Mouse (Mus musculus): Measurements from ENCODE around the gene Smad6. TPM values are rescaled to one million over a fixed set of nuclear protein-coding genes. Genes with fewer than 3 reads are reported as not detected.

Gene Smad6
- polyA plus RNA-seq, 1 experiment from 2014 or later: 47.2 TPM

DNA sequence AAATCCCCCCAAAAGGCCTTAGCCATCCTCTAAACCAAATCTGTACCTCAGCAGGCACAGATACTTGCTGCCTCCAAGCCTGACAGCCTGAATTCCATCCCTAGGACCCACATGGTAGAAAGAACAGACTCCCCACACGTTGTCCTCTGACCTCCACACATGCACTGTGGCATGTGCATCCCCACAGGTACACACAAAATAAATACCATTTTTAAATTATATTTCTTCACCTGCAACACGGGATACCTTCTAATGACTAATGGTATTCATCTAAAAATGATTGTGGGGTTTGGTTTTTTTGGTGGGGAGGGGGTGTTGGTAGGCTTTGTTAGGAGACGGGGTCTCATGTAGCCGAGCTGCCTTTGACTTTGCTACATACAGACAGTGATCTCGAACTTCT lies 28.6 kb downstream of the Smad6 start:
- Histone ChIP-seq H3K36me3 (peaks cover 92% of the 10 kb centered on the region), H3K9me3 (no peaks in the 10 kb centered on the region), H3K4me3 (no peak overlapping the region), H3K27ac (peak overlapping the region; percentile 57; the same call in 1 of the 2 replicates), H3K4me1 (peaks cover 64% of the 10 kb centered on the region), H3K27me3 (ENCODE audit: insufficient read depth, poor library complexity, severe bottlenecking) (no peaks in the 10 kb centered on the region)
- 85% methylated on average over 5 of the region's 5 CpGs for WGBS
- no peak for DNase-seq (ENCODE audit: low spot score)

DNA sequence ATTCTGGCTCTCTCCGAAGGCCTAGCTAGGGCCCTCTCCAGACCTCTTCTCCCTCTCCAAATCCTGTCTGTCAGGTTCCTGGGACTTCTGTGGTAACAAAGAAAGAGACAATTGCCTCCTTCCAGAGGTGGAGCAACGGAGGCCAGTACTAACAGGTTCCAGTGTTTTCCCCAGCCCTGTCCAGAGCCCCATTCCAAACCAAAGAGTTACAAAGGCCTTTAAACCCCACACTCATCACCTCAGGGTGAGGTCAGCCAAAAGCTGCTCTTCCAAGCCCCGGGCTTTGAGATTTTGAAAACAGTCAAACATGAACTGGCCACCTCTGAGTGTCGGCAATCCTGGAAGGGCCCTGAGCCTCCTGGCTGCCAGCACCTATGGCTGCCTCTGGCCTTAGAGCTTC lies 29.1 kb downstream of the Smad6 start:
- 54% methylated on average over 4 of the region's 4 CpGs for WGBS
- H3K9me3 ChIP-seq: no peaks in the 10 kb centered on the region

DNA sequence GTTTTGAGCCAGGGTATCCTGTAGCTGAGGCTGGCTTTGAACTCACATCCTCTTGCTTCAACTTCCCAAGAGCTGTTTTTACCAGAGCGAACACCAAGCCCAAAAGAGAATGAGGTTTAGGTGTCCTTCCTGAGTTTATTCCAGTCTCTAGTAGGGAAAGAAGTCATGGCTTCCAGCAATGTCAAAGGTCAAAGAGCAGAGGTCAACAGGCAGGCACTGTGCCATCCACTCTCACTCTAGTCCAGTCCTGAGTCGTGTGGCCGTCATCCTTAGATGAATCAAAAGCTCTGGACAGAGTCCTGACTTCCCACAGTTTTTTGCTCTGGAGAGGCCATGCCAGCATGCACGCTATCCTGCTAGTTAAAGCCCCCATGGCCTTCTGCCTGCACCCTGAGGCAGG lies 30.7 kb downstream of the Smad6 start:
- H3K27ac ChIP-seq: no peak overlapping the region
- no peak overlapping the region for H3K4me3 ChIP-seq
- no peaks in the 10 kb centered on the region for H3K9me3 ChIP-seq
- H3K27me3 ChIP-seq (ENCODE audit: insufficient read depth, poor library complexity, severe bottlenecking): no peaks in the 10 kb centered on the region
- no peak for DNase-seq (ENCODE audit: low spot score)
- peaks cover 75% of the 10 kb centered on the region for H3K4me1 ChIP-seq
- H3K36me3 ChIP-seq: peaks cover 89% of the 10 kb centered on the region
- WGBS: 81% methylated on average over 4 of the region's 4 CpGs

More for the DNA sequence above, 29.1 kb downstream of the Smad6 start:
- Histone ChIP-seq H3K27ac (peak overlapping the region; percentile 57; the same call in 1 of the 2 replicates), H3K27me3 (ENCODE audit: insufficient read depth, poor library complexity, severe bottlenecking) (no peaks in the 10 kb centered on the region), H3K4me3 (no peak overlapping the region), H3K4me1 (peaks cover 64% of the 10 kb centered on the region), H3K36me3 (peaks cover 91% of the 10 kb centered on the region)
- DNase-seq (ENCODE audit: low spot score): no peak

DNA sequence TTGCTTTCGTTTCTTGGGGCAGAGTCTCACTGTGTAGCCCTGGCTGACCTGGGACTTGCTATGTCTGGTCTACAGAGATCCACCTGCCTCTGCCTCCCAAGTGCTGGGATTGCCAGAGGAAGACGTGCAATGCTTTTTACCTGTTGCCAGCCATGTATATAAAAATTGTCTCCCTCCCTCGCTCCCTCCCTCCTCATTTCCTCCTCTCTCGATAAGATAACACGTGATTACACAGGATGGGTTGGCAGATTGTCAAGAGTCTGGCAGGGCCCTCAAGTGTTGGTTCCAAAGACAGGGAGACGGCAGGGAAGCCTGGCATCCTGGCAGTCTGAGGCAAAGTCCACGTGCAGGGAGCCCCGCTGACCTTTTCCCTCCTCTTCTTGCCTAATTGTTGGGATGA lies 32.2 kb downstream of the Smad6 start:
- Histone ChIP-seq H3K27ac (peak overlapping the region; percentile 60; the same call in 1 of the 2 replicates), H3K36me3 (peaks cover 75% of the 10 kb centered on the region), H3K9me3 (no peaks in the 10 kb centered on the region), H3K4me1 (peaks cover 90% of the 10 kb centered on the region), H3K27me3 (ENCODE audit: insufficient read depth, poor library complexity, severe bottlenecking) (no peaks in the 10 kb centered on the region), H3K4me3 (no peak overlapping the region; the same call in 1 of the 2 replicates)
- DNase-seq (ENCODE audit: low spot score): no peak
- 54% methylated on average over 8 of the region's 8 CpGs for WGBS

DNA sequence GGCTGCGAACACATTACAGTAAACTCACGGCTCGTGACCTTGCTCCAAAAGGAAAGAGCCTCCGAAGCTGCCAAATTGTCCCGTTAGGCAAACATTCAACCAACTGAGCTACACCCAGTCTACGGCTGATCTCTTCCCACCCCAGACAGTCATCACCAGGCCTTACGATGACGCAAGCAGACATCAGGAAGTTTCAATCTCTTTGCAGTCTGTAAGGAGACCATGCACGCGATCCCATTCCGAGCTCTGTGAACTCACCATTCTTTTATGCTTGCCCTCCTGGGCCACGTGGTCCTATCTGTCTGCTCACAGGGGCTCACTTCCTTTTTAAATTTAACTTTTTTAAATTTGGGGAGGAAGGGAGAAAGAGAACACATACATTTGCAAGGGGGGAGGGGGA lies 32.6 kb downstream of the Smad6 start:
- H3K4me1 ChIP-seq: peaks cover 94% of the 10 kb centered on the region
- peak overlapping the region; percentile 60; the same call in 1 of the 2 replicates for H3K27ac ChIP-seq
- H3K36me3 ChIP-seq: peaks cover 70% of the 10 kb centered on the region
- H3K9me3 ChIP-seq: no peaks in the 10 kb centered on the region
- 74% methylated on average over 12 of the region's 12 CpGs for WGBS
- no peak overlapping the region for H3K4me3 ChIP-seq
- no peaks in the 10 kb centered on the region for H3K27me3 ChIP-seq (ENCODE audit: insufficient read depth, poor library complexity, severe bottlenecking)
- DNase-seq (ENCODE audit: low spot score): no peak

DNA sequence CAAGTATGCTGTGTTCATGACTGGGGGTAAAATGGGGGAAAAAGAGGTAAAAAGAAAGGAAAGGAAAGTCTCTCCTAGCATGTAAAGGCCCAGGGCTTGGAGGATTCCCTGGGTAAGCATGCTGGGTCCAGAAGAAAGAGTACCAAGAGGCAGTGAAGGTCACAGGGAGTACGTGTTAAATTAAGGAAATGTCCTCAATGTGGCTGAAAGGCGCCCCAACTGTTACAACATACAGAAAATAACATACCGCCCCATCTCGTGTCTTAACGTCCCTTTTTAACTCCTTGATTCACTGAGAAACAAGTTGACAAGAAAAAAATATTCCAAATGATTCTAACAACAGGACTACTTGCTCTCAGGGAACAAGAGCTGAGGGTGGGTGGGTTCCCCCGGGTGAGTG lies 36.7 kb downstream of the Smad6 start:
- Histone ChIP-seq H3K36me3 (peaks cover 63% of the 10 kb centered on the region), H3K27me3 (ENCODE audit: insufficient read depth, poor library complexity, severe bottlenecking) (no peaks in the 10 kb centered on the region), H3K4me3 (no peak overlapping the region), H3K27ac (peak overlapping the region; percentile 57), H3K4me1 (peaks cover 98% of the 10 kb centered on the region), H3K9me3 (no peaks in the 10 kb centered on the region)
- 74% methylated on average over 6 of the region's 6 CpGs for WGBS
- no peak for DNase-seq (ENCODE audit: low spot score)

DNA sequence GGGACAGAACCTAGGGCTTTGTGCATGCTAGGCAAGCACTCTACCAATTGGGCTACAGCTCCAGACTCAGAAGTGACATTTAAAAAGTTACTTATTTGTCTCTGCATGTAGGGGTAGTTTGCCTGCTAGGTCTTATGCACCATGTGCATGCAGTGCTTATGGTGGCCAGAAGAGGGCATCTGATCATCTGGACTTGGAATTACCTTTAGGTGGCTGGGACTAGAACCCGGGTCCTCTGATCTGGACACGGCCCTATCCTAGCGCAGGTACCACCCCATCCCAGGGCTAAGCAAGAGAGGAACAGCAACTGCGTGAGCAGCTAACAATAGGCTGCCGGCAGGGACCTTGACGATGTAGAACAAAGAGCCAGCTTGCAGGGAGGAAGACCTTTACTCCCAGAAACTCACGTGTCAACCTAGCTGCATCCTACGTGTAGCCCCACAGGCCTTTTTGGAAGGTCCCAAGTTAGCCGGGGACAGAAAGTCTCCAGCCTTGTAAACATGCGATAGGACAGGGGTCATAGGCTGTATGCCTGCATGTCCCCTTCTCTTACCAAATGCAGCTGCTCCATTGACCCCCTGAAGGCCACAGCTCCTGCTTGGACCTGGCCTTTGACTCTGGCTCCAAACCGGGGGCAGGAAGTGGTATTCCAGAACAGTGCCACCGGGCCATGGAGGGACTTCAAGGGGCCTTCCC lies 38.8 kb downstream of the Smad6 start:
- Histone ChIP-seq H3K27me3 (ENCODE audit: insufficient read depth, poor library complexity, severe bottlenecking) (no peaks in the 10 kb centered on the region), H3K27ac (peak overlapping the region; percentile 57), H3K36me3 (peaks cover 45% of the 10 kb centered on the region), H3K9me3 (no peaks in the 10 kb centered on the region), H3K4me1 (peaks cover 100% of the 10 kb centered on the region), H3K4me3 (no peak overlapping the region)
- DNase-seq (ENCODE audit: low spot score): no peak
- WGBS: 76% methylated on average over 12 of the region's 12 CpGs

DNA sequence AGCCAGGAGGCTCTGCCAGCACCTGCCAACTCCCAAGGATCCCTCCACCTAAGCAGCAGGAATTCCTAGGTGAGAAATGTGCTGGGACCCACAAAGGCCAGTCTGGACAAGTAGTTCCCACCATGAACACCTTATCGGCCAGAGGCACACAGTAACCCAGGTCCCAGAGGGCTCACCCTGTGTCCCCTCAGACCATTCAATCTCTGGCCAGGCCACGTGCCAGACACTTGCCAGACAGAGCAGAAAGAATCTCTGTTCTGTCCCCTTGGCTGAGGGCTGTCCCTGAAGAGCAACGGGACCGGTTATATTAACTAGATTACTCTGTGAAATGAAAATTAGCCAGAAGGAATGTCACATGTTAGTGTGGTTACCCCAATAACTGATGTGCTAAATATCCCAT lies 39.9 kb downstream of the Smad6 start:
- WGBS: 72% methylated on average over 4 of the region's 4 CpGs
- no peaks in the 10 kb centered on the region for H3K9me3 ChIP-seq
- H3K36me3 ChIP-seq: peaks cover 45% of the 10 kb centered on the region
- H3K27ac ChIP-seq: peak overlapping the region; percentile 4; the same call in 1 of the 2 replicates
- H3K4me3 ChIP-seq: no peak overlapping the region
- no peak for DNase-seq (ENCODE audit: low spot score)
- H3K27me3 ChIP-seq (ENCODE audit: insufficient read depth, poor library complexity, severe bottlenecking): no peaks in the 10 kb centered on the region
- H3K4me1 ChIP-seq: peaks cover 100% of the 10 kb centered on the region

DNA sequence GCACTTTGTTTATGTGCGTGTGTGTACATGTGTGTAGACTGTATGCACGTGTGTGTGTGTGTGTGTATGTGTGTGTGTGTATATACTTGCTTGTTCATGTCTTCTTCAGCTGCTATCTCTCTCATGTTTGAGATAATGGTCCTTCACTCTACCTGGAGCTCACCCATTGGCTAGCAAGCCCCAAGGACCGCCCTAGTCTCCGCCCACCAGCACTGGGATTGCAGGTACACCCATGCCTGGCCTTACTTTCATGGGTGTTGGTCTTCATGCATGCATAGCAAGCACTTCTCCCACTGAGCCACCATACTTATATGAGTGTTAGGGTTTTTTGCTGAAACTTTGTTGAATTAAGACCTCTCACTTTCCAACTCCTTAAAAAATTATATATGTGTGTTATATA lies 40.5 kb downstream of the Smad6 start:
- Histone ChIP-seq H3K27ac (peak overlapping the region; percentile 79; the same call in 1 of the 2 replicates), H3K4me3 (peak overlapping the region; percentile 32; the same call in 1 of the 2 replicates), H3K36me3 (peaks cover 42% of the 10 kb centered on the region), H3K27me3 (ENCODE audit: insufficient read depth, poor library complexity, severe bottlenecking) (no peaks in the 10 kb centered on the region), H3K4me1 (peaks cover 100% of the 10 kb centered on the region), H3K9me3 (no peaks in the 10 kb centered on the region)
- DNase-seq (ENCODE audit: low spot score): no peak
- 65% methylated on average over 4 of the region's 4 CpGs for WGBS

DNA sequence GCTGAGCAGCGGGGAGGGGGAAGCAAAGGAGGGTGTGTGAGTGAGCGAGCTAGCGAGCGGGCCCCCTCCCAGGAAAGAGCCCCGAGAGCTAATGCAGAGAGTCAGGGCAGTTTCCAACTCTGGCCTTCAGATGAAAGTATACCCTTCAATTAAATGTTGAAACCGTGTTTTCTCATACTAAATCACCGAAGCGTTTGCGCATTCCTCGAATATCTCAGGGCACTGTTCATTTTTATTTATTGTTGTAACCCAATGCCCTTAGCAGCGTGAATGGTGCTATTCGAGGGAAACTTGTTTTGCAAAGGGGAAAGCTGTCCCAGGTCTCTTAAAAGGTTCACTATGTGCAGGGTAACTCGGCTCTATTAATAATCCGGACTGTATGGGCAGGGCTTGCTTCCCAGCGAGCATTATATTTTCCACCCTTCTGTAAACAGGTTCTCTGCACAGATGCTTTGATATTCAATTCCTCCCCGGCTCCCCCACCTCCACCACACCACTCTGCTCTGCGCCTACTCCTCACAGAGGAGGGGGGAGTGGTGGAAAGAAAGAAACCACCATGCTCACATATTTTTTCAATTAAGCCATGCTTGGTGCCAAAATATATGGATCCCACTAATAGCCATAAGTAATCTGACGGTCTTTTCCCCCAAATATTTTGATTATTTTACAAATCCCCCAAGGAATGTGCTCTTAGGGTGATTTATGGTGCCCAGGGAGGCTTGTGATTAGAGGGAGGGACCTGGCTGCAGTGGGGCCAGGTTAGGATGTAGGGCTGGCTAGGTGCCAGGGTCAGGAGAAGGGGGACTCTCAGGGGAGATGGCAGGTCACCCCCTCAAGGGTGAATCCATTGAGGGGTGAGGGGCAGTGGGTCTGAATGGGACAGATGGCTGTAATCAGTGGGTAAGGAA lies 41.4 kb downstream of the Smad6 start:
- Histone ChIP-seq H3K4me3 (peak overlapping the region; percentile 32; the same call in 1 of the 2 replicates), H3K4me1 (peaks cover 100% of the 10 kb centered on the region), H3K27me3 (ENCODE audit: insufficient read depth, poor library complexity, severe bottlenecking) (no peaks in the 10 kb centered on the region), H3K27ac (peak overlapping the region; percentile 79), H3K36me3 (peaks cover 42% of the 10 kb centered on the region), H3K9me3 (no peaks in the 10 kb centered on the region)
- 17% methylated on average over 18 of the region's 18 CpGs for WGBS
- DNase-seq (ENCODE audit: low spot score): no peak

DNA sequence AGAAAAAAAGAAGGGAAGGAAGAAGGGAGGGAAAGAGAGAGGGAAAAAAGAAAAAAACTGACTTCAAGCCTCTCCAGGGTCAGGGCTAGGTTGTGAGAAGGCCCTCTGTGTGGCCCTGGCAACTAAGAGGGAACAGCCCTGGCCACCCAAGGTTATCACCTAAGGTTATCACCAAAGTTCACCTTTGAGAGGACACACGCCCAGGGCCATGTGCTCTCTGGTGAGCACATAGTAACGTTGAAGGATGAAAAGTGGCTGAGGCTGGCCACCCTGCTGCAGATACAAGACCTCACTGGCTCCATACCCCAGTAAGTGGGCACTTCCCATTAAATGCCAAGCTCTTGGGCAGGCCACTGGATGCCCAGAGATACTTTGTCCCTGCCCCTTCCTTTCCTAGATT lies 42.6 kb downstream of the Smad6 start:
- Histone ChIP-seq H3K4me3 (no peak overlapping the region), H3K27ac (peak overlapping the region; percentile 79; the same call in 1 of the 2 replicates), H3K36me3 (peaks cover 42% of the 10 kb centered on the region), H3K4me1 (peaks cover 99% of the 10 kb centered on the region), H3K9me3 (no peaks in the 10 kb centered on the region), H3K27me3 (ENCODE audit: insufficient read depth, poor library complexity, severe bottlenecking) (no peaks in the 10 kb centered on the region)
- WGBS: 13% methylated on average over 2 of the region's 2 CpGs
- DNase-seq (ENCODE audit: low spot score): no peak

DNA sequence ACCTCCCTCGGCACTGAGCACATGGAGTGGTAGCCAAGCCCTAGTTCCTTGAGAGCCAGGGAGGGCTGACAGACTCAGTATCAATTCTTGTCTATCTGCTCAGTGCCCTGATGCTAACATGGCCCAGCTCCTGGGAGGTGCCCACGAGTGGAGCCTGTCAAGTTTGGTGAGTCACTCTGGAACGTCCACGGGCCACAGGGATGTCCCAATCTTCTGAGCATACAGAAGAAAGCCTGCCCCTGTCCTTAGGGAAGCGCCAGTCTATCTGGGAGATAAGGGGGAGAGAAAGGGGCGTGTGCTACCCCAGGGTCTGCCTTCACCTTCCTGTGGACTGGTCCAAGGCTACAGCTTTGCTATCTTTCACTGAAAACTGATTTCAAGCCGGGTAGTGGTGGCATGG lies 43.2 kb downstream of the Smad6 start:
- Histone ChIP-seq H3K36me3 (peaks cover 41% of the 10 kb centered on the region), H3K27ac (peak overlapping the region; percentile 79), H3K9me3 (no peaks in the 10 kb centered on the region), H3K4me3 (no peak overlapping the region), H3K27me3 (ENCODE audit: insufficient read depth, poor library complexity, severe bottlenecking) (no peaks in the 10 kb centered on the region), H3K4me1 (peaks cover 99% of the 10 kb centered on the region)
- WGBS: 17% methylated on average over 7 of the region's 7 CpGs
- DNase-seq (ENCODE audit: low spot score): no peak

DNA sequence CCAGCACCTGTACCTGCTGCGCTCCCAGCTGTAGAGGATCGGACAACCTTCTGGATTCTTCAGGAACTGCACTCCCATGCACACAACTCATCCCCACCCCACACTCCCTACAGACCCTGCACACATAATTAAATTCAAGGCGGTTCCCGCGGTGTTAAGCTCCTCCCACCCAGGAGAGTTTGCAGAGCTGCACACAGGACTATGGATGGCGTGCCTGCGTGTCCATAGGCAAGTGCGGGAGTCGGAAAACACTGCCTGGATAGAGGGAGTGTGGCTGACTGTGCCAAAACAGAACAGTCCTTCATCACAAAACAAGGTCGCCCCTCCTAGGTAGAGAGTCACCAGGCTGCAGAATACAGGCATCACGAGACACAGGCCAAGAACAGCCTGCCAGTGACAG lies 45.9 kb downstream of the Smad6 start:
- Histone ChIP-seq H3K9me3 (no peaks in the 10 kb centered on the region), H3K27ac (peak overlapping the region; percentile 79), H3K4me1 (peaks cover 96% of the 10 kb centered on the region), H3K36me3 (peaks cover 36% of the 10 kb centered on the region), H3K4me3 (no peak overlapping the region), H3K27me3 (ENCODE audit: insufficient read depth, poor library complexity, severe bottlenecking) (no peaks in the 10 kb centered on the region)
- DNase-seq (ENCODE audit: low spot score): no peak
- WGBS: 42% methylated on average over 11 of the region's 11 CpGs

Data from heart, embryonic 10.5 days (tissue).